Mouse (Mus musculus): ENCODE data around the gene Trmt6.

- TF ChIP-seq CTCF (conservative IDR thresholded peaks at IDR 0.05; ENCODE audit: low read length) (no peak), NANOG (IDR thresholded peaks at IDR 0.05; ENCODE audit: borderline replicate concordance, low read length) (no peak)
Observed at GRCm38 (mm10) chr2:132863325-132863724, 47.5 kb upstream of the Trmt6 start.

Data from E14TG2a.4 (cell line).